Mouse (Mus musculus) gastrocnemius, adult 18-20 months (tissue): ENCODE data around the gene Gpr39. TPM values are rescaled to one million over a fixed set of nuclear protein-coding genes. Genes with fewer than 3 reads are reported as not detected.

ENCODE experiments used
- DNase-seq: peaks from one replicate; pipeline ENCODE4 v3.0.0; 2021; ENCODE audit warnings: low spot score
- total RNA-seq, 2 experiments: library from RNA; stranded (reverse); gene quantifications; 2 replicates each; pipeline ENCODE4 v1.2.3; 2021

Gene Gpr39
- total RNA-seq, 2 experiments from 2014 or later, result not detected

- no peak for DNase-seq
Measured at GRCm38 (mm10) chr1:125800506-125800905, 123.7 kb downstream of the Gpr39 start.

- DNase-seq, result no peak
Measured at GRCm38 (mm10) chr1:125808426-125808825, 131.6 kb downstream of the Gpr39 start.

- DNase-seq, result no peak
Measured at GRCm38 (mm10) chr1:125813141-125813782, 136.5 kb downstream of the Gpr39 start.

GRCm38 (mm10) chr1:125821101-125821500 is 144.3 kb downstream of the Gpr39 start:
- no peak for DNase-seq

- no peak for DNase-seq
Measured at GRCm38 (mm10) chr1:125823611-125824010, 146.8 kb downstream of the Gpr39 start.

GRCm38 (mm10) chr1:125837507-125837906 is 160.7 kb downstream of the Gpr39 start:
- no peak for DNase-seq

- DNase-seq, result no peak
Measured at GRCm38 (mm10) chr1:125839746-125840392, 163.1 kb downstream of the Gpr39 start.

- DNase-seq, result no peak
Measured at GRCm38 (mm10) chr1:125854646-125855045, 177.9 kb downstream of the Gpr39 start.

- no peak for DNase-seq
Measured at GRCm38 (mm10) chr1:125858631-125859030, 181.8 kb downstream of the Gpr39 start.

GRCm38 (mm10) chr1:125870056-125870455 is 193.3 kb downstream of the Gpr39 start:
- DNase-seq, result no peak

GRCm38 (mm10) chr1:125893158-125893557 is 216.4 kb downstream of the Gpr39 start:
- no peak for DNase-seq

- no peak for DNase-seq
Measured at GRCm38 (mm10) chr1:125910211-125910870, 233.5 kb downstream of the Gpr39 start.

GRCm38 (mm10) chr1:125910871-125911265 is 234.1 kb downstream of the Gpr39 start:
- DNase-seq, result no peak

- no peak for DNase-seq
Measured at GRCm38 (mm10) chr1:125911337-125911900, 234.6 kb downstream of the Gpr39 start.

- no peak for DNase-seq
Measured at GRCm38 (mm10) chr1:125911901-125912445, 235.2 kb downstream of the Gpr39 start.

- DNase-seq, result no peak
Measured at GRCm38 (mm10) chr1:125912601-125913600, 236.1 kb downstream of the Gpr39 start, which contains the start of gene Lypd1. Lypd1 (minus strand) TSS chr1:125913101.

GRCm38 (mm10) chr1:125920696-125921095 is 243.9 kb downstream of the Gpr39 start:
- no peak for DNase-seq

GRCm38 (mm10) chr1:125923062-125923461 is 246.3 kb downstream of the Gpr39 start:
- DNase-seq, result no peak
